Mouse (Mus musculus) MEL (cell line): ENCODE data around the gene Vash1. TPM values are rescaled to one million over a fixed set of nuclear protein-coding genes. Genes with fewer than 3 reads are reported as not detected.

ENCODE experiments used
- DNase-seq: peaks from one replicate; pipeline ENCODE4 v3.0.0; 2011; ENCODE audit warnings: low read depth, low spot score
- H3K27ac ChIP-seq: 2 replicates; pipeline ENCODE4 v1.5.1; 2012; ENCODE audit warnings: low read depth, mild to moderate bottlenecking, control low read depth, low read length, moderate library complexity; ENCODE audit not compliant: control insufficient read depth
- H3K27me3 ChIP-seq, 2 experiments: fragments of 150-350 bp in 1 of 2; sonication (generic) in 1 of 2; 2 replicates each; pipeline ENCODE4 v1.6.1; 2012; ENCODE audit warnings: low read length in 2 of 2, mild to moderate bottlenecking in 2 of 2, improper control_type of control experiment in 1 of 2, moderate library complexity in 1 of 2; ENCODE audit not compliant: insufficient read depth in 2 of 2, control insufficient read depth in 1 of 2
- H3K36me3 ChIP-seq, 2 experiments: 2 replicates each; pipeline ENCODE4 v1.6.1; 2012 to 2014; ENCODE audit warnings: low read length in 2 of 2, improper control_type of control experiment in 1 of 2, inconsistent platforms in 1 of 2, mild to moderate bottlenecking in 1 of 2; ENCODE audit not compliant: insufficient read depth in 2 of 2, control insufficient read depth in 1 of 2
- H3K4me1 ChIP-seq, 2 experiments: fragments of 150-350 bp in 1 of 2; sonication (generic) in 1 of 2; 2 replicates each; pipeline ENCODE4 v1.6.1; 2012; ENCODE audit warnings: low read length in 2 of 2, improper control_type of control experiment in 1 of 2, mild to moderate bottlenecking in 1 of 2; ENCODE audit not compliant: insufficient read depth in 2 of 2, control insufficient read depth in 1 of 2
- H3K4me3 ChIP-seq, 2 experiments: fragments of 150-350 bp in 1 of 2; sonication (generic) in 1 of 2; 2 replicates each; pipeline ENCODE4 v1.5.1; 2012; ENCODE audit warnings: low read depth in 2 of 2, low read length in 2 of 2, mild to moderate bottlenecking in 2 of 2, moderate library complexity in 2 of 2, control low read depth in 1 of 2, improper control_type of control experiment in 1 of 2; ENCODE audit not compliant: control insufficient read depth in 1 of 2, insufficient read depth in 1 of 2
- H3K79me2 ChIP-seq: 2 replicates; pipeline ENCODE4 v1.6.1; 2012; ENCODE audit warnings: mild to moderate bottlenecking, low read length, moderate library complexity; ENCODE audit not compliant: control insufficient read depth, poor library complexity, insufficient read depth
- H3K9ac ChIP-seq: 2 replicates; pipeline ENCODE4 v1.6.1; 2012; ENCODE audit warnings: low read depth, mild to moderate bottlenecking, control low read depth, low read length, moderate library complexity; ENCODE audit not compliant: control insufficient read depth, poor library complexity, severe bottlenecking
- H3K9me3 ChIP-seq: fragments of 150-350 bp; sonication (generic); replicated peaks from 2 replicates; pipeline ENCODE4 v1.6.1; 2012; ENCODE audit warnings: mild to moderate bottlenecking, low read length, improper control_type of control experiment, moderate library complexity; ENCODE audit not compliant: insufficient read depth
- CTCF ChIP-seq, 3 experiments: IDR thresholded peaks in 2 of 3; conservative IDR thresholded peaks in 1 of 3; 2 replicates each; pipeline ENCODE4 v1.5.1; 2011 to 2012; ENCODE audit warnings: low read length in 3 of 3, low read depth in 2 of 3, mild to moderate bottlenecking in 2 of 3, improper control_type of control experiment in 1 of 3, inconsistent platforms in 1 of 3, mixed read lengths in 1 of 3, moderate library complexity in 1 of 3; ENCODE audit not compliant: control insufficient read depth in 1 of 3, insufficient read depth in 1 of 3, poor library complexity in 1 of 3, severe bottlenecking in 1 of 3
- E2F4 ChIP-seq: IDR thresholded peaks from 2 replicates; pipeline ENCODE4 v1.6.1; 2011; ENCODE audit warnings: low read depth, low read length, improper control_type of control experiment, borderline replicate concordance
- GABPA ChIP-seq: IDR thresholded peaks from 2 replicates; pipeline ENCODE4 v1.6.1; 2012; ENCODE audit warnings: low read depth, mild to moderate bottlenecking, inconsistent platforms, low read length, improper control_type of control experiment, moderate library complexity
- GATA1 ChIP-seq: IDR thresholded peaks from 2 replicates; pipeline ENCODE4 v1.6.1; 2011; ENCODE audit warnings: low read depth, low read length, improper control_type of control experiment
- KAT2A ChIP-seq: conservative IDR thresholded peaks from 2 replicates; pipeline ENCODE4 v1.6.1; 2012; ENCODE audit warnings: low read depth, low read length, improper control_type of control experiment, inconsistent platforms
- NRF1 ChIP-seq: IDR thresholded peaks from 2 replicates; pipeline ENCODE4 v1.6.1; 2014; ENCODE audit warnings: low read depth, mild to moderate bottlenecking, inconsistent platforms, low read length, improper control_type of control experiment, moderate library complexity; ENCODE audit not compliant: poor library complexity, insufficient read depth, severe bottlenecking
- RAD21 ChIP-seq: IDR thresholded peaks from 2 replicates; pipeline ENCODE4 v1.6.1; 2011; ENCODE audit warnings: mild to moderate bottlenecking, low read depth, low read length, improper control_type of control experiment
- SMC3 ChIP-seq: IDR thresholded peaks from 2 replicates; pipeline ENCODE4 v1.6.1; 2011; ENCODE audit warnings: low read depth, low read length, improper control_type of control experiment
- TAL1 ChIP-seq: IDR thresholded peaks from 2 replicates; pipeline ENCODE4 v1.6.1; 2012; ENCODE audit warnings: mild to moderate bottlenecking, inconsistent platforms, low read length, moderate library complexity, mixed read lengths
- TBP ChIP-seq: IDR thresholded peaks from 2 replicates; pipeline ENCODE4 v1.8.0; 2011; ENCODE audit warnings: low read depth, low read length, improper control_type of control experiment
- USF1 ChIP-seq: IDR thresholded peaks from 2 replicates; pipeline ENCODE4 v1.6.1; 2014; ENCODE audit warnings: low read depth, mild to moderate bottlenecking, inconsistent platforms, low read length, improper control_type of control experiment, moderate library complexity
- USF2 ChIP-seq, 2 experiments: IDR thresholded peaks; 2 replicates each; pipeline ENCODE4 v1.6.1; 2011 to 2012; ENCODE audit warnings: improper control_type of control experiment in 2 of 2, low read length in 2 of 2, borderline replicate concordance in 1 of 2, inconsistent platforms in 1 of 2, low read depth in 1 of 2, mild to moderate bottlenecking in 1 of 2; ENCODE audit not compliant: insufficient read depth in 1 of 2
- ZMIZ1 ChIP-seq: IDR thresholded peaks from 2 replicates; pipeline ENCODE4 v1.6.1; 2012; ENCODE audit warnings: low read depth, mild to moderate bottlenecking, inconsistent platforms, low read length, improper control_type of control experiment, moderate library complexity
- polyA plus RNA-seq, 2 experiments: library from polyadenylated mRNA; stranded (reverse) in 1 of 2; unstranded in 1 of 2; fragments of >175 nt in 1 of 2; fragments of >200 nt in 1 of 2; gene quantifications; 2 replicates each; pipeline versions ENCODE4 v1.2.1 to v1.2.4; 2012; ENCODE audit warnings: low replicate concordance in 2 of 2, low read depth in 1 of 2; ENCODE audit not compliant: insufficient read length in 2 of 2, insufficient read depth in 1 of 2, missing spikeins in 1 of 2
- total RNA-seq: library from RNA; depleted of rRNA; stranded (reverse); fragments of 300-350 nt; gene quantifications from 2 replicates; pipeline ENCODE4 v1.2.3, GENCODE M21; 2012; rRNA removed

The Vash1 gene
- 0.33 and 0.39 TPM in 2 replicates for total RNA-seq
- under 1 TPM in 1 of 2 experiments, not detected in 1; 0.24 TPM for polyA plus RNA-seq

DNA sequence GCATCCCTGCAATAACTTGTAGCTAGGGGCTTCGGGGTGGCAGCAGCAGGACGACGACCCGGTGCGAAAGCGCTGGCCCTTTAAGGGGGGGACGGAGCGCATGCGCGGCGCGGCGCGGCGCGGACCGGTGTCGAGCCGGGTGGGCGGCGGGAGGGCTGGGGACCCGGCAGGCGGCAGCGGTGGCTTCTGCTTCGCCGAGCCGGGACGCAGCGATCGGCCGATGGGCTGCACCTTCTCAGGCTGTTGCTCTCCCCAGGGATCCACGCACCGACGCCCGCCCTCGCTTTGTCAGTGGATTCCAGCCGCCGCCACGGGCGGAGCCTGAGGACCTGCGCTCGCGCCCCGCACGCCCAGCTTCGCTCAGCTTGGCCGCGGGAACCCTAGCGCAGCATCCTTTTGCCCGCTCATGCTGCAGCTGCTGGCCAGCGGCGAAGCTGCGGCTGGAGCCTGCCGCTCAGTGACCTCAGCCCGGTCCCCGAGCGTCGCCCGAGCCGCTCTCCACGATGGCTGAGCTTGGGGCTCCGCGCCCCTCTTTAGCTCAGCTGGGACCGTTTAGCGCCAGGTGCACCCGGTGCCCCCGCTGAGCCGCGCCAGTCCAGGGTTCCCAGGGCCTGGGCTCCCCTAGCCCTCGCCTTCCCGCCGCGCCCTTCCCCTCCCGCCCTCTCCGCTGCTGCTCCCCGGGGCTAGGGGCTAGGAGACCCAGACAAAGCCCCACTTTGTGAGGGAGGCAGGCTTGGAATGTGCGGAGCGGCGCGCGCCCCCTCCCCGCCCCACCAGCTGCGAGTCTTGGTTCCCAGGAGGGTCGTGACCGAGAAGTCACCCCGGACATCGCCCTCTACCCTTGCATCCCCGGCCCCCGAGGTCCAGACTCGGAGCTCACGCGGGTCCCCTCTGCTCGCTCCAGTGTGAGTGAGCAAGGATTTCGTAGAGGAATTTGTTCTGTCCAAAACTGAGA, at the start of gene Vash1:
TSS of gene Vash1 (plus strand) at position 110 of the 955 bp plus-strand sequence.
- no peaks in the 10 kb centered on the region; a peak in 1 of 4 replicates for H3K27me3 ChIP-seq
- H3K9me3 ChIP-seq = no peaks in the 10 kb centered on the region
- H3K4me3 ChIP-seq = peak within 1 kb of the TSS; percentile 22 to 53; a peak in 3 of 4 replicates
- peaks cover 0 to 5% of the 10 kb centered on the region in 2 experiments; a peak in 1 of 4 replicates for H3K4me1 ChIP-seq
- H3K79me2 ChIP-seq = no peaks in the 10 kb centered on the region; the same call in 1 of the 2 replicates
- H3K27ac ChIP-seq = no peak within 1 kb of the TSS
- TF ChIP-seq NRF1 = peak; percentile 70
- no peak for TF ChIP-seq ZMIZ1
- no peaks in the 10 kb centered on the region for H3K36me3 ChIP-seq
- H3K9ac ChIP-seq = peak within 1 kb of the TSS; percentile 58
- DNase-seq = peak; percentile 27

DNA sequence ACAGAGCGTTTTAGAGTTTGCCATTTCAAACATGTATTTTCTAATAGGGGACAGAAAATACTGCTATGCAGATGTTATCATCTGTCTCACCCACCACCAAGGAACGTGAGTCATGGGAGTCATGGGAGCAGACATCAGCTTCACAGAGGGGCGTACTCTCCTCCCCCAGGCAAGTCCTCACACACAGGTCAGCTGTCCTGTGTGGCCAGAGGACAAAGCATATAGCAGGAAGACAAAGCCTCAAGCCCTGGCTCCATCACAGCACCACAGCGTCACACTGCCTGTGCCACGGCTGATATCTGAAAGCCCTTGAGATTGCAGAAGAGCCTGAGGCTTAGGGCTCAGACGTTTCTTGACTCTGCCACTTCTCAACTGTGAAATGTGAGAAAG, 49.7 kb upstream of the Vash1 start:
- no peak for DNase-seq
- Histone ChIP-seq H3K4me1 (no peaks in the 10 kb centered on the region), H3K4me3 (no peak overlapping the region), H3K9ac (no peak overlapping the region), H3K79me2 (no peaks in the 10 kb centered on the region), H3K27ac (no peak overlapping the region), H3K36me3 (no peaks in the 10 kb centered on the region), H3K9me3 (no peaks in the 10 kb centered on the region), H3K27me3 (peaks cover 0 to 2% of the 10 kb centered on the region in 2 experiments; a peak in 1 of 4 replicates)
- no peak for TF ChIP-seq USF2 (IDR thresholded peaks at IDR 0.05; ENCODE audit: borderline replicate concordance in 1 of 2, insufficient read depth in 1 of 2, low read depth in 1 of 2, low read length in 2 of 2)
- TF ChIP-seq GATA1 = no peak
- no peak for TF ChIP-seq E2F4
- TF ChIP-seq TBP = no peak
- TF ChIP-seq TAL1 = no peak

DNA sequence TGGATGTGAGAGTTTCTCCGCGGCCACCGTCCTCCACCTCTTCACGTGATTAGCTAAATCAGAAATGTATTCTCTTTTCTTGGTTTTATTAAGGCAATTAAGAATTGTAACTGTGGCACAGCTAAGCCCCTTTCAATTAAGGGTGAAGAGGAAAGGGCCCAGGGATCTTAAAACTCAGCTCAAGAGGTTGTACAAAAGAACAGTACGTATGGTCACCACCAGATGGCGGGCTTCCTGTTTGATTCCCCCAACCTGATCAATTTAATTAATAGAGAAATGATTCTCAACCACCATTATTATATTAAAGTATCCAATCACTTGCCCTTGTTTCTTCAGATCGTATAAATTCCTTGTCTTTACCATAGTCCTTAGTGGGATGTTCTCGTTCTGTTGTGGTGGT, 36.7 kb upstream of the Vash1 start:
- H3K4me3 ChIP-seq = no peak overlapping the region
- no peaks in the 10 kb centered on the region for H3K36me3 ChIP-seq
- peak; percentile 11 for TF ChIP-seq RAD21
- no peak for TF ChIP-seq GABPA
- TF ChIP-seq KAT2A = no peak
- peak; percentile 37 to 49 (median 39); a peak in 5 of 6 replicates for TF ChIP-seq CTCF (IDR thresholded peaks at IDR 0.05 in 2 of 3, conservative IDR thresholded peaks at IDR 0.05 in 1 of 3; ENCODE audit: control insufficient read depth in 1 of 3, insufficient read depth in 1 of 3, low read depth in 2 of 3, low read length in 3 of 3, poor library complexity in 1 of 3, severe bottlenecking in 1 of 3)
- no peak for TF ChIP-seq USF1
- peak; percentile 49 for TF ChIP-seq SMC3
- DNase-seq = peak; percentile 26
- H3K4me1 ChIP-seq = no peaks in the 10 kb centered on the region
- H3K27me3 ChIP-seq = no peaks in the 10 kb centered on the region
- no peaks in the 10 kb centered on the region for H3K9me3 ChIP-seq
- no peak overlapping the region for H3K9ac ChIP-seq
- H3K79me2 ChIP-seq = no peaks in the 10 kb centered on the region
- no peak overlapping the region for H3K27ac ChIP-seq
